Mouse (Mus musculus): ENCODE measurements around the gene Flt4. TPM values are rescaled to one million over a fixed set of nuclear protein-coding genes. Genes with fewer than 3 reads are reported as not detected.
"Not testable (repeated sequence)": the region's sequence is repeated elsewhere in the genome, so short reads cannot be mapped to it uniquely, and the experiment has no call there.

The Flt4 gene
- polyA plus RNA-seq (2017; shearing (Covaris generic)): not detected

DNA sequence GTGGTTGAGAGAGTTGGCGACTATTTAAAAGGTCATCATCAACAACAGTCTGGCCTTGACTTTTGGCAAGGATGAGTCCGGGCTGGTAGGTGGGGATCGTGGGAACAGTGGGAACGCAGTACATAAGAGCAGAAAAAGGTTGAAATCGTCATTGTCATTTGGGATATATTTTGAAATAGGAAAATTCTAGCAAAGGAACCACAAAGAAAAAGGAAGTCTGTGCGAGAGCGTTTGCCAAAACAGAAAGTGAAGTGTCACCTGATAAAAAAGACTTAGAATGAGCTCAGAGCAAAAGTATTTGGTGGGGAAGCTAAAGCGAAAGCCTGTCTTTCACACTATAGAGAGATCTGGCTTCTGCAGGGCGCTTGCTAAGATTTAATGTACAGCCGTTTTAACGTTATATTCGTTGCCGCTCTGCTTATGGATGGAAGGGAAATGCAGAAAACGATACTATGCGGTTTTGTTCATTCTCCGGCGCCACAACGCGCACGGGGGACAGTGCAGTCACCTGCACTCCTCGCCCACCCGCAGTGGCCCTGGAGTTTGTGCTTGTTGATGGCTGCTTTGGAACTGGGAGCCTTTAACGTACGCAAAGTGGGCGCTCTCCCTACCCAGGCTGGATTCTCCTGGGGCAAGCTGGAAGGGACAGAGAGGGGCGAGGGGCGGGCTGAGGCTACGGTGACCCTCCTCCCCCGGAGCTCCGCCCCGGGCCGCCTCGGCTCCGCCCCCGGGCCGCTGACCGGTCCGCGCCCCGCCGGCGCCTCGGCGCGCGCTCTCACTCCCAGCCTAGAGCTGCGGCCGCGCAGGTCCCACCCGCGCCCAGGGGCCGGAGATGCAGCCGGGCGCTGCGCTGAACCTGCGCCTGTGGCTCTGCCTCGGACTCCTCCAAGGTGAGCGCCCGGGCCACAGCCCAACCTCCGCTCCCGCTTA lies at the start of gene Flt4:
TSS of gene Flt4 (plus strand) at position 326 of the 930 bp plus-strand sequence.
- not testable (repeated sequence) for ATAC-seq

DNA sequence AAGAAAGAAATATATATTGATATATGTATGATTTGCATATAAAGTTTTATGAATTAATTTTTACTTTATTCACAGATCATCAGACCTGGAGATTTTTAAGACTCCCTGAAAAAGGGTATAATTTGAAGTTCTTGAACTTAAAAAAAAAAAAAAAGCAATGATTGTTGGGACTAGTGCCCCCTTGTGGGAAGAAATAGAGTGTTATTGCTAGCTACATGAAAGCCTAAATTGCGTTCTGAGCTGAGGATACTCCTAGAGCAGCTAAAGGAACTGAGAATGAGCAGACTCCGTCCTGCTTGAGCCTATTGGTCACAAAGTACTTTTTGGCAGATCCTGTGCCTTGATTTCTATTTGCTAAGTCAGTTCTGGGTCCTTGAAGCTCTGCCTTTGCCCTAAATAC lies 34.0 kb upstream of the Flt4 start:
- ATAC-seq: not testable (repeated sequence)

DNA sequence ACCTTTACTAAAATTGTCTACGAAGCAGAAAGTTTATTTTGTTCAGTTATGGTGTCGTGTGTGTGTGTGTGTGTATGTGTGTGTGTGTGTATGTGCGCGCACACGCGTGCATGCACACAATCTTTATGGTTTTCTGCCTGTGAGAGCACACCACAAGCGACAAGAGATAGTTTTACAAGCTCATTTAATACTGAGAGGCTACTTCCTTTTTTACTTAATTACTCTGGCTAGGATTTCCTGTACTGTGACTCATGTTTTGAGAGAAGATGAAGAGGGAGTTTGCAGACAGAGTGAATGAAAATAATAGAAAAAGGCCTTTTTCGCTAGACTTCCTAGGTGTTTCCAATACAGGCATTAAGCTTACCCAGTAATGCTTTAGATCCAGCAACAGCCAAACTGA lies 28.6 kb upstream of the Flt4 start:
- not testable (repeated sequence) for ATAC-seq

DNA sequence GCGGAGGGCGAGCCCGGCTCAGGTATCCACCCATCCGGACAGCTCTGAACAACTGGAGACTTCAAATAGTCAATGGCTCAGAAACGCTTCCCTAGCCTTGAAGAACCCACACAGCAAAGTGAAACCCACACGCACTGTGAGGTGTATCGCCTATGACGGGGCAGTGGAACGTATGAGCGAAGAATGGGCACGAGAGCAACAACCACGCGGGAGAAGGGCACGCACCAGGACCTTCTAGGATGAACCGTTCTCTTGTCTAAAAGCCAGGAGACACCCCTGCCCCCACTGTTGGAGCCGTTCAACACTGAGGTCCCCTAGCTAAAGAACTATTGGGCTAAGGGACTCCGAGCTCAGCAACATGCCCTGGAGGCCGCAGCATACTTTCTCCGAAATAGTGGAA lies 18.9 kb upstream of the Flt4 start:
- ATAC-seq: no peak

DNA sequence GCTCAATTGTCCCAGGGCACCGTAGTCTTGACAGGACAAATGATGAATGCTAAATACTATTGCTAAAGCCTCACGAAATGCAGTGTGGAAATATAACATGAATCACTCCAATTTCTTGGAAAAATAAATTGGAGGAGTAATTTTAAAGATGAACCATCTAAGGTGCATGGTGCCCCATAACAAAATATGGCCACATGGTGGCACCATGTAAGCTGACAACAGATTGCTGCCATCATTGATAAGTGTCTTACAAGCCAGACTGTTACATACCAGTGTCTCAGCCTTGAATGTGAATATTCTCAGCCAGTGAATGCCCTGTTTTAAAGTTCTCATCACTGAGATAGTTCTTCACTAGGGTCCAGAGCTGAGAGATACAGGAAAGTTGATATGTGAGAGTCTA lies 11.9 kb upstream of the Flt4 start:
- not testable (repeated sequence) for ATAC-seq

DNA sequence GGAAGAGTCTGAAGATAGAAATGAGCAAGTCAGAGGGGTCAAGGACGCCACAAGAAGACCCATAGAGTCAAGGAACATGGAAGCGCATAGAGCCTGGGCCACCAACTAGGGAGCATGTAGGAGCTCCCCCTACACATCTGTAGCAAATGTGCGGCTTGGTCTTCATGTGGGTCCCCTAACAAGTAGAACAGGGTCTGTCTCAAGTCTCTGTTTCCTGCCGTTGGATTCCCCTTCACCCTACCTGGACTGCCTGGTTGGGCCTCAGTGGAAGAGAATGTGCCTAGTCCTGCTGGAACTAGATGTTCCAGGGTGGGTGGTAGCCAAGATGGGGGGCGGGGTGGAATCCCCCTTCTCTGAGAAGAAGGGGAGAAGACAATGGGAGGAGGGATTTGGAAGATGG lies 757 bp upstream of the Flt4 start:
- ATAC-seq: not testable (repeated sequence)

DNA sequence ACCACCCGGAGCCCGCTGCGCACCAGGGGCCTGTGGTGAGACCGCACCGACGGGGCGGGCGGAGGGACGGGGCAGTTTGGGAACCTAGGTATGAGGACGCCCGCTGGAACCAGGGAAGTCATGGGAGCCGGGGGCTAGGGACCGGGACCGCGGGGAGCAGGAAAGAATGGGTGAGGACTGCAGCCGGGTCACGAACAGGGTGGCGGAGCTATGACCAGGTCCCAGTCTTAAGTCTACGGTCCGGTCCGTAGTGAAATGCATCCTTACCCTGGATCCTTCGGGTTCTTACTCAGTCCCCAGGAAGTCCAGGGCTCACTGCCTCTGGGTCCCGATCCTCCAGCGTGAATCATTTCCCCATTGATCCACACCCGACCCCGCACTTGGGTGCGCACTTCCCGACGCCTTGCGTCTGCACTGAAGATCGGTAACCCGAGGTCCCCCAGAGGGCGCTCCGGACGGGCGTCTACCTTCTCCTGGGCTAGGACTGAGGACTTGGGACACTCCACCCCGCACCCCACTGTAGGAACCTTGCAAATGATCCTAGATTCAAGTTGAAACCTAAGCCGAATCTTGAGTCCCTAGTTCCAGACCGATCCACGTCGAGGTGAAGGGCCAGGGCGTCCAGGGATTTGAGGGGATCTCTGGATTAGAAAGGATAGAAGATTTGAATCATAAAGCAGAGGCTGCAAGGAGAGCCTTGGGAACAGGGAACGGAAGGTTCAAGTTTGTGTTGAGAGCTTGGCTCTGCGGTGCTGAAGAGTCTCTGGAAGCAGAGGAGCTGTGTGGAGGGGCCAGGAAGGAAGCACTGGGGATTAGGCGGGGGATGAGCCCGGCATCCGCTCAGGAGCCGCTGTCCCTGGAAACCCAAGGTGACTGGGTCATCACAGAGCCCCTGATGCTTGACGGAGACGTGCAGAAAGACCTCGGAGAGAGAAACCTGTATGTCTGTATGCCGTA lies 1.1 kb downstream of the Flt4 start:
- not testable (repeated sequence) for ATAC-seq

DNA sequence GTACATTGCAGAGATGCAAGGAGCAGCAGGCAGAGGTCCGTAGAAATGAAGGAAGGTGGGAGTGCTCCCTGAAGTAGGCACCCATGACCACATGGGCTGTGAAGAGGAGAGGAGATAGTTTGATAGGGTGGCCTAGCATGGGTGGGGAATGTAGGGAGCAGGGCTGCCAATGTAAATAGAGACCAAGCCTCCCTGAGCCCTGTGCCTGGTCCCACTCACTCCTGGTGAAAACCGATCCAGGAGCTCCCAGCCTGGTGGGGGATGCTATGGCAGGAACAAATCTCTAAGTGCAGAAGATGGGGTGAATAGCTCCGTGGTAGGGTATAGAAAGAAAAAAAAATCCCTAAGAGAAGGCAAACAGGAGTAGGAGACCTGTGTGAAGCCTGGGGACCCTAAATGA lies 2.3 kb downstream of the Flt4 start:
- not testable (repeated sequence) for ATAC-seq

DNA sequence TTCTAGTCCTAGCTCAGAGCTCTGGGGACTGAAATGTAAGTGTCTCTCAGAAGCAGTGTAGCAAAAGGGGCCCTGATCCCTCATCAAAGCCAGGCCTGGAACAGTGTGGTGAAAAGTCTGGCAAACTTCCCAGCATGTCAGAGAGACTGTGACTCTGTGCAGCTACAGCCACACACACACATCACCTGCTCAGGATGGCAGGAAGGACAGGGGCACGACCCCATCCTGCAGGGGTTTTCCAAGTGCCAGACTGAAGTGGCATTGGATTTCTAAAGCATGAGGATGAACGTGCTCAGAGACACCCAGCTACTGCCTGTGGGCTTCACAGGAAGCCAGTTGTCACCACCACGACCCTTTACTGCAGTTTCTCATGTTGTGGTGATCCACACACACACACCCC lies 3.1 kb downstream of the Flt4 start:
- ATAC-seq: no peak

DNA sequence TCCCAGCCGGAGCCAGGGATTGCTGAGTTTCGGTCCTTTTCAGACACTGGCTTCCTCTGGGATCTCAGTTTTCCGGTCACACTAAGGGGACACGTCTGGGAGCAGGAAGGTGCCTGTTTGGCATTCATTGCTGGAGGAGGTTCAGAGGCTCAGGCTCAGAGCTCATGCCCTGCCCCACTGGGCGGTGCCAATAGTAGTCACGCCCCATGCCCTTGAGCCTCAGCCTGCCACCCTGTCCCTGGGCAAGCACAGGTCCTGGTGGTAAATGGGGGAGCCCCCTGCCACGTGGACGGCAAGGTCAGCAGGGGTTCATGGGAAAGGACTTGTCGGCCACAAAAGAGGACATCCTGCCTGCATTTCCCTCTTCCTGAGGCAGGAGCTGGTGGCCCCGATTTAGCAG lies 4.3 kb downstream of the Flt4 start:
- ATAC-seq: no peak

DNA sequence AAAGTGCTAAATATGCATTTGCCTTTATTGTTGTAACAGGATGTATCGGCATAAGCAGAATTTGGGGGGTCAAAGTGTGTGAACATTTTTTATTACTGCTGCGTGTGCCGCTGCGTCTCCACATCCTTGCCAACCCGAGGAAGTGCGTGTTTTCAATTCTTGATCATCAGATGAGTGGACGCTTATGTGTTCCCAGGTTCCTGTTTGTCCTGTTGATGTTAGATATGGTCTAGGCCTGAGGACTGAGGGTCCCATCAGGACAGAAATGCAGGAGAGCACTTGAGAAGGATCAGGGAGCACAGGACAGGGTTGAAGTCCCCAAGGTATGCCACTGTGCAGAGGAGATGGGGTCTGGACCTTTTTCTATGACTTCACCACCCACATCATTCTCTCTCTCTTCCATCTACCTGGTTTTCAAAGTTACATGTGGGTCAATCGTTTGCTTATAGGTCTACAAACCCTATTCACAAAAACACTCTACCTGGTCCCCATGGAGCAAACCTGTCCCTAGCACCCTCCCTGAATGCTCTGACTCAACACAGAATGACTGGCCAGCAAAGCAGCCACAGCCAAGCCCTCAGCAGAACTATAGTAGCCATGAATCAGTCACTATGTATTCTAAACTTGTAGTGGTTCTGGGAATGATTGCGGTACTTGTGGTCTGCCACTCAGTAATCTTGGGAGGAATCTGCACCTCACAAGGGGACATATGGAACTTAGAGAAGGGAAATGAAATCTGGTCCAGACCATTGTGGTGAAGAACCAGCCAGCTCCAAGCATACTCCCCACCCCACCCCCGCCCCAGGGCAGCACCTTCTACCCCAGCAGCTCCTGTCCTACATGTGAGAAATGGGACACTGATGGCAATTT lies 7.0 kb downstream of the Flt4 start:
- ATAC-seq: no peak

DNA sequence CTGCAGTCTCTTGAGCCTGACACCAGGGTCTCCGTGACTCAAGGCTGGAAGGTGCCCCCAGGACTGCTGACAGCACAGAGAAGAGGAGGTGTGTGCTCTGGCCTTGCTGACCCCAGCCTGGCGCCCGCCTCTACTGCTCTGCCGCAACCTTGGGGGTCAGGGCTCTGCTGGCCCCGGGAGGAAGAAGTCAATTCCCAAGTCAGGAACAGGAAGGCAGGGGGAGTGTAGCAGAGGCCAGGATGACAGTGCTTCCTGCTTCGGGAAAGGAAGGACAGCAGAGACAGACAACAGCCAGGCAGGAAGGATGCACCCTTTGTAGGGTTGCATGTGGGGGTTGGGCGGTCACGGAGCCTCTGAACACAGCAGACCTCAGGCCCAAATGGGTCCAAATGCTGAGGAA lies 9.4 kb downstream of the Flt4 start:
- ATAC-seq: no peak

DNA sequence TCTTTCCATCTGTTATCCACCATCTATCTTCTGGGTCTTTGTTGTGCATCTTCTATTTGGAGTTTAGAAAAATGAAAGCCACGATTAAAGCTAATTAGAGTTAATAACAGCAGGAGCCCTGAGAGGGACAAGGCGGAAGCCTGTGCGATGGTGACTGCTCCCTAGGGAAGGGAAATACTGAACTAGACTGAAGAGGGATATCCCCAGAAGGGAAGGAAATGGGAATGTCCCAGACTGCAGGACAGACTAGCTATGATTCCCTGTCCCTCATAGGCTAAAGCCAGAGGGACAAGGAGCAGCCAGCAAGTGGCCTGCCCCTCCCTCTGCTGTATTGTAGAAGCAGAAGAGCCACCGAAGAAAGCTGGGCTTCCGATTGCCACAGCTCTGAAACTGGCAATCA lies 12.9 kb downstream of the Flt4 start:
- no peak for ATAC-seq

DNA sequence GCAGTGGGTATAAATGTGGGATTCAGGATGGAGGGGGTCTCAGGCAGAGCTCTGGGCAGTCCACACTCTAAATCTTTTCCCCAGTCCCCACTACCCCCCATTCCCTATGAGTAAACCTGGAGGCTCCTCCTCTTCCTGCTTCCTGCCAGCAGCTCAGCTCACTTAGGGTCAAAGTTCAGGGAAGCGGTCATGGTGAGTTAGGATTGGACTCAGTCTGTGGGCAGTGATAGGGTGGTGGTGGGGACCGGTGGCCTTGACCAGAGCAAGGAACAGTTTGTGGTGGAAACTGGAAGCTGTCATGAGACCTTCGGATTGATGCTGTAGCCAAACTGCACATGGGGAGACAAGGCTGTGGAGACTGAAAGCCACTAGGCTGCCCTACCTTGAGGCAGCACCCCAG lies 15.1 kb downstream of the Flt4 start:
- no peak for ATAC-seq

DNA sequence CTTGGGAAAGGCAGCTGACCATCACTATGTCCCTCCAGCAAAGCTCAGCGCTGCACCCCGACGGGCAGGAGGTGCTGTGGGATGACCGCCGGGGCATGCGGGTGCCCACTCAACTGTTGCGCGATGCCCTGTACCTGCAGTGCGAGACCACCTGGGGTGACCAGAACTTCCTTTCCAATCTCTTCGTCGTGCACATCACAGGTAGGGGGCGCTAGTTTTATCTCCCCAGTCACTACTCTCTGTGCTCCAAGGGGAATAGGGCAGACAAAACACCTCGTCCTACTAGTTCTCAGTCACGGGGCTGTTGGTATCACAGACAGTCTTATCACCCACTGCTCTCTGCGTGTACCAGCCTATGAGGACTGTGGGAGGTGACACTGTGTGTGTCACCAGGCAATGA lies 16.8 kb downstream of the Flt4 start:
- no peak for ATAC-seq

DNA sequence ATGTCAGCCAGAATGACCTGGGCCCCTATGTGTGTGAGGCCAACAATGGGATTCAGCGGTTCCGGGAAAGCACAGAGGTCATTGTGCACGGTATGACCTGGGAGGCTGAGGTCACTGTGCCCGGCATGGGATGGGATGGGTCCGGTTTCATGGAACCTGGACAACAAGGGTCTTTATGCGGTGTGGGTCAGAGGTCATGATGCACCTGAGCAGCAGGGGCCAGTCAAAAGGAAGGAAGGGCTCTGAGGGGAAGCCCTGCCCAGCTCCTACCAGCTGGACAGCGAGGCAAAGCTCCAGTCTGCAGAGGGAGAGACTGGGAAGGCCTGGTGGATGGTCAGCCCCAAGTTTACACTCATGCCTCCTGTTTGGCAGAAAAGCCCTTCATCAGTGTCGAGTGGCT lies 17.7 kb downstream of the Flt4 start:
- ATAC-seq: no peak

DNA sequence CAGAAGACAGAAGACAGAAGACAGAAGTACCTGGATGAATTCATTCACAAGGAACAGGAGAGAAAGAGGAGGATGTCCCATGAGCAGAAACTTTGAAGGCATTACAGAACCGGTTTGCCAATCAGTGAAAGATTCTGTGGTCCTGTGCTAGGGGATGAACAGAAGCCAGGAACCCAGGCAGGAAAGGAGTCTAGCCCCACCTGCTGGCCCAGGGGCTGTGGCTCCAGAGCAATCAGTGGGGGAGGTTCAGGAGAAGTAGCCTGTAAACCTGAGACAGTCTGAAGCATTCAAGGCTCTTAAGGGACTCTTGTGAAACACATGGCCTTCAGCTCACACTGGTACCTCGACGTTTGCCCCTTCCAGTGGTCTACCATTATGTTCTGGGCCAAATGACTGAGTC lies 22.1 kb downstream of the Flt4 start:
- no peak for ATAC-seq

DNA sequence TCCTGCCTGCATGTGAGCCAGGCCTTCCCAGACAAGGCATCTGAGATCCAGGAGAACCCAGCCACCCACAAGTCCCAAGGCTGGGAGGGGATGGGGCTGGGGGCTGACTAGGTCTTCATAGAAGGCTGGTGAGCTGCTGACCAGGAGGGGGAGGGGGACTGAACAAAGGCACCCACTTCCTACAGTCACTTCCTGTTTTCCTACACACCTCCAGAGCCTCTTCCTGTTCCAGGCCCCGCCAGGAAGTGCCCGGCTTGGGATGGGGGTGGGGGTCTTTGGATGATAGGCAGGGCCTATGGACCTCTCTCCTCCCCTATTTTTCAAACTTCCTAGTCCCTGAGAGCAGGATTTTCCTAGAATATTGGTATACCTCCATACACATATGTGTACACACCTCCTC lies 23.2 kb downstream of the Flt4 start:
- ATAC-seq: no peak

DNA sequence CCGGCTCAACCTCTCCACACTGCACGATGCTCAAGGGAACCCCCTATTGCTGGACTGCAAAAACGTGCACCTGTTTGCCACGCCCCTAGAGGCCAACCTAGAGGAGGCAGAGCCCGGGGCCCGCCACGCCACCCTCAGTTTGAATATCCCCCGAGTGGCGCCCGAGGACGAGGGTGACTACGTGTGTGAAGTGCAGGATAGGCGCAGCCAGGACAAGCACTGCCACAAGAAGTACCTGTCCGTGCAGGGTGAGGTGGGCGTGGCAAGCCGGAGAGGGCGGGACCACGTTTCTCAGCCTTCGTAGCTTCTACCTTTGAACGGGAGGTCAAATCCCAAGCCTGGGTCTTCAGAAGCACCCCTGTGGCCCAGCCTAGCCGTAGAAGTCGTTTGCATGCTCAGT lies 25.0 kb downstream of the Flt4 start:
- no peak for ATAC-seq

DNA sequence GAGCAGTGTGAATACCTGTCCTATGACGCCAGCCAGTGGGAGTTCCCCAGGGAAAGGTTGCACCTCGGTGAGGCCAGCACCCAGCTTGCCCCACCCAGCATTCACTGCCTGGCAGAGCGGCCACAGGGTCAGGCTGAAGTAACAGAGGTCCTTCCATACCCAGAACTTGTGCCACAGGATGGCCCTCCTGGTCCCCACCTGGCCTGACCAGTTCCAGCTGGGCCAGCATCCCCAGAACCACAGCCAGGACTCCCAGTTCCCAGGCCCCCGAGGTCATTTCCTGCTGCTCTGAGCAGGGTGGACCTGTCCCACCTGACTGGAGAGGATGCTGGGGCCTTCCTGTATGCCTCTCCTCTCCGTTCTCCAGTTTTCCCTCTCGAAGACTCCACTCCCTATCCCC lies 26.6 kb downstream of the Flt4 start:
- ATAC-seq: no peak

DNA sequence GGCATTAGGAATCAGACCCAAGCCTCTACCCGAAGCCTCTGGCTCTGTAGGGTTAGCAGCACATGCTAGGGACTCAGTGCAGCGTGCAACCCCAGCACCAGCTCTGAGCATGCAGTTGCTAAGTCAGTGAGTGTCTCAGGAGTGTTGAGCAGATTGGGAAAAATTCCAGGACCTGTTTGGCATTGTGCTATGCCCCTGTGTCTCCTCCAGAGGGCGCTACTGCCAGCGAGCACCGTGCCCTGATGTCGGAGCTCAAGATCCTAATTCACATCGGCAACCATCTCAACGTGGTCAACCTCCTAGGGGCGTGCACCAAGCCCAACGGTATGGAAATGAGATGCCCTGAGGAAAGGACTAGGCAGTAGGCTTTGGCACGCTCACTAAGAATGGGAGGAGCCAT lies 27.4 kb downstream of the Flt4 start:
- no peak for ATAC-seq

DNA sequence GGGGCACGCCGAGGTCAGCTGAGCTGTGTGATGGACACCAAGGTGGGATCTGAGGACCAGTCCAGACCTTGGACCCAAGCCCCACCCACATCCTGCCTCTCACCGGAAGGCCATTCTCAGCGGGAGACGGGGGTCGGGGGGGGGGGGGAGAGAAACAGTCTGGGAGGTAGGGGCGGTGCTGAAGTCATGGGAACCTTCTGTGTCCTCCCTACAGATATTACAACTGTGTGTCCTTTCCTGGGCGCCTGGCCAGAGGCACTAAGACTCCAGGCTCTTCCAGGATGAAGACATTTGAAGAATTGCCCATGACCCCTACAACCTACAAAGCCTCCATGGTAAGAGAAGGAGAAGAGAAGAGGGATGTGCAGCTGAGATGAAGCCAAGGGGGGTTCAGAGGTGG lies 36.6 kb downstream of the Flt4 start:
- no peak for ATAC-seq

Measured in inflammation-experienced regulatory T-cells, adult 6 months (primary cell).